Mouse (Mus musculus) heart, postnatal 14 days (tissue): ENCODE data around the gene Csn1s2a. TPM values are rescaled to one million over a fixed set of nuclear protein-coding genes. Genes with fewer than 3 reads are reported as not detected.
"Not testable (repeated sequence)": the region's sequence is repeated elsewhere in the genome, so short reads cannot be mapped to it uniquely, and the experiment has no call there.

Experiments used
- DNase-seq, 2 experiments: peaks; one replicate each; pipeline ENCODE4 v3.0.0; 2021 to 2022
- intact Hi-C: fragments of 180-260 bp; cut with DNase I; formaldehyde crosslinking; loops from one replicate; pipeline ENCODE4 v1.15.1; 2025
- long read RNA-seq, 2 experiments: library from polyadenylated mRNA; stranded (forward); transcript quantifications; one replicate each; pipeline ENCODE4 v2.0.0; 2021
- total RNA-seq, 2 experiments: library from RNA; stranded (reverse); gene quantifications; 2 replicates each; pipeline ENCODE4 v1.2.3; 2021

The Csn1s2a gene
- not detected for total RNA-seq
- long read RNA-seq, experiment 1: 0 reads
- long read RNA-seq, experiment 2: 0 reads

DNA sequence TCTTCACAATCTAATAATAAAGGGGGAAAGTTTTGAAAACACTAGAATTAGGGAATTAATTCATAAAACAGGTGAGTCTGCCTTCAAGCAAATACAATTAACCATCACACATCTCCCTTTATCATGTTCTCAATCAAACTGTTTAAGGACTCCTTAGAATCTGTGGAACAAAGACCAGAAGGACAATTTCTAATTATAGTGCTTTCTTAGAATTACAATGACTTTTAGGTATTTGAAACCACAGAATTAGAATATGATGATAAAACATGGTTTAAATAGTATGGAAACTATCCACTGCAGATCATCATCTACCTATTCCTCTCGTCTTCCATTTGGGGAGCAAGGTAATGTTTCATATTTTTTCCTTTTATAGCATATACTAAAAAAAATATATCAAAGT lies at the start of gene Csn1s2a:
Gene Csn1s2a, plus strand, starts transcription at position 301 of the 400 bp plus-strand sequence.
- no peak for DNase-seq
- intact Hi-C loops: no loop called here

DNA sequence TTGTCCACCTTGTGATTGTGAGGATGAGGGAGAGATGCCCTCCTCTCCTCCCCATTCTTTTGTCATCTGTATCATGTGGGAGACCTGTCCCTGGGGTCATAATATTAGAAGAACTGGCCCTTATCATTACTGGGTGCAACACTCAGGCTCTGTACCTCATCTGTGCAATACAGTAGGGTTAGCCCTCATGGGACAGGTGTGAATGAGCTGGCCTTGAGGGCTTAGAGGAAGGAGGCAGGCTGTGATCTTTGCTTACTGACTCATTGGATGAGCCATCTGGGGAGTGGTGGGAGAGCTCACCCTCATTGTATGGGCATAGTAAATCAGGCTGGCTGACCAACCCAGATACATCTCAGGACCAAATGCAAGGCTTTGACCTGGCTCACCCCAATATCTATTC lies 39.5 kb upstream of the Csn1s2a start:
- intact Hi-C loops: no loop called here
- DNase-seq: no peak

DNA sequence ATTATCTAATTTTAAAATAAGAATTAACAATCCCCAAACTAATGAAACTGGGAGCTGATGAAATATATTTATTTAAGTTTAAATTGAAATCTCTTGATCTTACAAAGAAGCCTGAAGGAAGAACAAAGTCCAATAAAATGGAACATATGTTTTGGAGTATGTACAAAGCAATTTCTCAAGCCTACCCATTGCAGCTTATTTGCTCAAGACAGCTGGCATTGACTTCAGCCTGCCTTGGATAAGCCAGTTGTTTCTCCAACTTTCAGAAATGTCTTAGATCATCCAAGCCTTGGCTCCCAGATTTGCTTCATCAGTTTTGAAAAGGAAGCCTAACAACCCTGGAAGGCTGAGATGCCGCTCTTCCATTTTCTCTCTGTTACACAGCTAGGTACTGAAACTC lies 20.9 kb upstream of the Csn1s2a start:
- no peak for DNase-seq
- intact Hi-C loops: no loop called here

DNA sequence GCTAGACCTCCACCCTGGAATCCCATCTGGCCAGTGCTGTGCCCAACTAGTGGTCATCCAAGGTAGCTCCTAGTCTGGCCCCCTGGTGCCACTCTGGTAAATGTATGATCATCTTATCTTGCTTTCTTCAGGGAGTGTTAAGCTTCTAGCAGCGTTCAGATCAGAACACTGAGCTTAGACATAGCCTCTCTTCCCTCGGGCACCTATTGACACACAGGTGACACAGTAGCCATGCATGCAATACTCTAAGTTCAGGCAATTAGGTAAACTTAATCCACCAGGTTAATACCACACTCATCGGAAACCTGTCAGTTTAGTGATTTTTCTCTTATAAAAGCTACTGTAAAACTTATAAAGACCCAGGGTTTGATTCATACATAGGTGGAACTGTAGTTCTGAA lies 9.8 kb upstream of the Csn1s2a start:
- no peak for DNase-seq
- intact Hi-C loops: no loop called here

DNA sequence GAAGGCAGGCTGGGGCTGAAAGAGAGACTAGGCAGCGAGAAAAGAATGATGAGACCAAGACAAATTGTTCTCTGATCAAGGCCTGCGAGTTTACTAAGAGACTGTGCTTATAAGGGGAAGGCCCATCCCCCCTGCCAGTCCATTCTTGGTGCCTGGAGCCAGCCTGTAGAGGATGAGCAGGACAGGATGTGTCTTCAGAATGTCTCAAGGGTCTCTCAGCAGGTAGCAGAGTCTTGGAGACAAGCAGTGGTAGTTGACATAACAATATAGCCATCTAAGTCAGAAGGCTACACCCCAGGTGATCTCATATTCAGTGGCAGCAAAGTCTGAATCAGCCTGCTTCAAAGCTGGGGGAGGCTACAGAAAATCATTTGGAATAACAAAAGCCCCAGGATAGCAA lies 2.2 kb upstream of the Csn1s2a start:
- intact Hi-C loops, DNase-seq: not testable (repeated sequence)

DNA sequence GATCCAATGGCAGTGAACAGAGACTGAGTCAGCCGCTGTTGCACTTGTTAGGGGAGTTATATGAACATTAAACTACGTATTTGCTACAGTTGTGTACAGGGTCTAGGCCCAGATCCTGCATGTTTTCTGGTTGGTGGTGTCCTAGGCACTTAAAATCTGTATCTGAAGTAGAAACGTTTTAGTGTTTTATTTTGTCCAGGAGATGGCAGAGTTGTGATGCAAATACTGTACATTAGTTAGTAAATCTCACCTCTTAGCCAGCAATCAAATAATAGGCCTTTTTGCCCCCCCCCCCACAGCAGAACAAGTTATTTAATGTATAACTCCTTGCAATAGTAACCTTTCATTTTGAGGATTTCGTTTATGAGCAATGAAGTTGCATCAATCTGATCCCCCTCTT lies 8.4 kb downstream of the Csn1s2a start:
- intact Hi-C loops: no loop called here
- DNase-seq: no peak

DNA sequence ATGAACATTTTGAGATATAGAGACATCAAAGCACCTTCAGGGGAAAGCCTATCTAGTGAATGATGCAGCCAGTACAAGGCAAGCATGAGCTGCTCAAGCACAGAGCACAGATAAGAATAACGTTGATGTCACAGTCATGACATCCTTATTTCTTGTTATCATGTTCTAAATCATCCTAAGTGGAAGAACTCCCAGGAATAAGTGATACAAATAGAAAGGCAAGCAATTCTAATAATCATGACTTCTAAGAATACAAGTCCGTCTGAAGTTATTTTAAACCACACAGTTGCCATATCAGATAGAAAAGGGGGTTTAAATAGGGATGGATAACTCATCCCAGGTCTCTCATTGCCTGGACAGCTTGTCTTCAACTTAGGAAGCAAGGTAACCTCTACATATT lies 33.4 kb downstream of the Csn1s2a start, which contains the start of gene Csn1s2b:
Gene Csn1s2b, plus strand, starts transcription at position 301 of the 400 bp plus-strand sequence.
- DNase-seq: no peak
- intact Hi-C loops: no loop called here

DNA sequence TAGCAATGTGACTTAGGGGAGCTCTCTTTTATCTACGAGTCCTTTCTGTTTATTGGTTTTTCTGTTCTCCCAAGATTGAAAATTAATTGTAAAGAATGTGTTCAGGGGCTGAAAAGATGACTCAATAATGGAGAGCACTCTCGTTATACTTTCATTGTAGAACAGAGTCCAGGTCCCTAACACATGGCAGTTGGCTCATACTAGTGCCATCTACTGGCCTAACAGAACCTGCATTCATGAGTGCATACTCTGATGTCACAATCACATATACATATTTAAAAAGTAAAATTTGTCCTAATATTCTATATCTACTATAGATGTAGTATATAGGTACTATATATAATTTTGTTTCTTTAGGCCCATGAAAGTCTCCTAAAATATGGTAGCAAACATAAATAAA lies 34.9 kb downstream of the Csn1s2a start:
- no peak for DNase-seq
- intact Hi-C loops: no loop called here

DNA sequence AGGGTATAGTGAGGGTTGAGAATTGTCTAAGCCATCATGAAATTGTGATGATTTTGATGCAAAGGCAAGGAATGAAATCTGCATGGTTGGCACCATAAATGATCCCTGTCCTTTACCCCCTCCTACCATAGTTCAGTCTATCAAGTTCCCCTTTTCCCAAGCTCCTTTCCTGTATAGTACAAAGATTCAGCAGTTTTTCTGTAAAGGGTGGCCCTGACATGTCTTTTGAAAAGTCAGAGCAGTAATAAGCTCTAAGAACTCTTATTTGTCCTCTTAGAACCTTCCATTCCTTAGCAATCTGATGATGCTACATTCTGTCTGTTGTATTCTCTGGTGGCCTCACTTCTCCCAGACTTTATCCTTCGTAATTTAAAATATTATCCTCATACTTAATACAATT lies 51.0 kb downstream of the Csn1s2a start, which contains the start of gene Prr27:
Gene Prr27, plus strand, starts transcription at position 301 of the 400 bp plus-strand sequence.
- no peak for DNase-seq
- intact Hi-C loops: no loop called here

Other genes with a start within 250 kb of the Csn1s2a start
- not detected for gene Sult1b1, start 236.4 kb upstream of the Csn1s2a start, total RNA-seq
- gene Sult1d1, start 205.5 kb upstream of the Csn1s2a start, total RNA-seq: under 1 TPM in 1 of 2 experiments, not detected in 1; 0.36 TPM
- not detected for gene Sult1e1, start 183.0 kb upstream of the Csn1s2a start, total RNA-seq
- not detected for gene Csn1s1, start 108.4 kb upstream of the Csn1s2a start, total RNA-seq
- gene Csn2, start 74.9 kb upstream of the Csn1s2a start, total RNA-seq: under 1 TPM in 1 of 2 experiments, not detected in 1; 0.27 TPM
- not detected for gene Csn1s2b, start 33.5 kb downstream of the Csn1s2a start, total RNA-seq
- gene Prr27, start 51.1 kb downstream of the Csn1s2a start, total RNA-seq: not detected
- gene Odam, start 110.5 kb downstream of the Csn1s2a start, total RNA-seq: not detected
- not detected for gene Csn3, start 151.0 kb downstream of the Csn1s2a start, total RNA-seq
- gene 2310003L06Rik, start 194.9 kb downstream of the Csn1s2a start, total RNA-seq: not detected
- not detected for gene Gm28434, start 194.9 kb downstream of the Csn1s2a start, total RNA-seq
- not detected for gene Cabs1, start 204.9 kb downstream of the Csn1s2a start, total RNA-seq
- not detected for gene Smr3a, start 228.0 kb downstream of the Csn1s2a start, total RNA-seq